Mouse (Mus musculus) cerebellum, adult (tissue): ENCODE measurements around the gene Adgrv1.

Experiments
- ATAC-seq: cut with Nextera tagmentation; 2 replicates; pipeline ENCODE4 v1.9.2; 2017; ENCODE audit warnings: mild to moderate bottlenecking, moderate library complexity, mixed read lengths; ENCODE audit not compliant: insufficient number of reproducible peaks, low FRiP score, low TSS enrichment

Adgrv1 gene

DNA sequence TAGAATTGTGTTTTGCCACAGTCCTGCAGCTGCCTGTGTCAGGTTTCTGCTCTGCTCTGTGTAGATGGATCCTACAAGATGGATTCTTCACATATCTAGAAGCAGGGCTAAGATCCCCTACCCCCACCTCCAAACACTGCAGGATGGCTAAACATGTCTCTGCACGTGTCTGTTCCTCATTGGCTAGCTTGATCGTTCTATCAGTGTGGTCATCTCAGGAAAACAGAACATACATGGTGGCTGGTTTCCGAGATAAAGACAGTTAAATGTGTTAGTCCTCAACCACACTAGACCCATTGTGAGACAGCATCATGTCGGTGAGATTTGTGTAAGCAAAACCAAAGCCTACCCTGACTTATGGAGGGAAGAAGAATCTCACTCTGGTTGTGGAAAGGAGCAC lies 456.1 kb downstream of the Adgrv1 start:
- no peak for ATAC-seq

DNA sequence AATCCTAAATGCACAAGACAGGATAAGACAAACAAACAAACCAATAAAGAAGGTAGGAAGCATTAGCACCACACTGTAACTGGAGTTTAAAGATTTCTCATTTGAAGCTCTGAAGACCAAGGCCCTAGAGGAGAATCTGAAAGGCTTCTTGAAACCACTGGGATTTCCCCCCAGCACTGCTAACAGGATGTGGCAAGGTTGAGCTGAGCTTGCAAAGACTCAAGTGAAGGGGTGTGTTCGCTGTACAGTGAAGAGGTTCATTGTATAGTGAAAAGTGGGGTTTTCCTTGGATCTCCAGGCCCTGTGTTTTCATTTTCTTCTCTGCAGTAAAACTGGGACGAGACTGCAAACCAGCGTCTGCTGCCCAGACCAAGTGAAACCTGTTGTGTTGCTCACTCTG lies 456.9 kb downstream of the Adgrv1 start:
- ATAC-seq = no peak

DNA sequence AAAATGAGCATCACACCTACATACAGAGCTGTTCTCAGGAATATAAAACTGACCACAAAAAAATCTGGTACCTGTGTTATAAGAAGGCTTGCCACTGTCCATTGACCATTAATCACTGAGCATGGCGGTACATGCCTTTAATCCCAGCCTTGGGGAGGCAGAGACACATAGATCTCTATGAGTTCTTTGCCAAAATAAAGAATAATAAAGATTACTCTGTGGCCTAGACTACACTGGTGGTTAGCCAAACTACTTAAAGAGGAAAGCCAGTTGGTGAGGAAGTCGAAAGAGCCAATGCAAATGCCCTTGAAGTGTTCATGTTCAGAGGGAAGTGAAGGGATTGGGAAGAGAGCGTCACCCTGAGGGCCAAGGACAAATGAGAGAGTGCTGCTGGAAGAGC lies 461.8 kb downstream of the Adgrv1 start:
- ATAC-seq = no peak

- no peak for ATAC-seq
Observed at GRCm38 (mm10) chr13:81167450-81167849, 465.5 kb downstream of the Adgrv1 start.

GRCm38 (mm10) chr13:81159808-81160207 lies 473.1 kb downstream of the Adgrv1 start:
- ATAC-seq = no peak

- peak; percentile 81 for ATAC-seq
Observed at GRCm38 (mm10) chr13:81155322-81155721, 477.6 kb downstream of the Adgrv1 start.

DNA sequence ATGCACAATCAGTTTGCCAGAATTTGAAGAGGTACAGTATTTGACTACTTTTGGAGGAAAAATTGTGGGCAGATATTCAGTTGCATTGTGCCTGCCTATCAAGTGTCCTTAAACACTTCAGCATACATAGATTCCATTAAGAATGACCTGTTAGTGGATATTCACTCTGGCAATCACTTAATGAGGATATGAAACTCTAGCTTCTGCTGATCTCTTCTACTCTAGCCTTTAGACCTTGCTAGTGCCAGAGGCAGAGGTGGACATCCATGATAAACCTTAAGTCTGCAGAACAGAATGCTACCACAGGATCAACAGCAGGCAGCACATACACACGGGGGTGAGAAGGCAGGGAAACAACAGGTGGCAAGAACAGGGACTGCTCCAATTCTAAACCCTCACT lies 488.5 kb downstream of the Adgrv1 start:
- ATAC-seq = no peak

DNA sequence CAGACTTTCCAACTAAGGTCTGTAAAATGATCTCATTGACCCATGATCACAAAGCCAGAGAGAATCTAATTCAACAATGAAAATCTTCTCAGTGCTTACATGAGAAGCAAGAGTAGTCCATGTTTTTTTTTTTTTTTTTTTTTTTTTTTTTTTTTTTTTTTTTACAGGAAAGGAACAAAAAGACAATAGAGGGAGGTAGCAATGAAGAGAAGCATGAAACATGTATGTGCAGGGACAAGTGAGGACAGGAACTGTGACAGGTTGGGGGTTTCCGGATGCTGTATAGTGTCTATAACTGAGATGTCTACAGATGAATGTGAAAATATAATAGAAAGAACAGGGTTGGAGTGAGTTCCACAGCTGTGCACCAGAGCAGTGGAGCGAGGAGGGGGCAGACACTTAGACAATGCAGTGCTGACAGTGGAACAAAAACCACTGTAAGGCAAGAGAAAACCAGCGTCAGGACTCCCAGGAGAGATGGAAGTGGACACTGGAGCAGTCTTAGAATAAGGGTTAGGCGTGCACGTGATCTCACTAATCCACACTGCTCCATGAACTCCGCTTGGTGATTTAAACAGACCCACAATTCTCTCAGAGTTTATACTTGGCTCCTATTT lies 490.6 kb downstream of the Adgrv1 start:
- no peak for ATAC-seq

DNA sequence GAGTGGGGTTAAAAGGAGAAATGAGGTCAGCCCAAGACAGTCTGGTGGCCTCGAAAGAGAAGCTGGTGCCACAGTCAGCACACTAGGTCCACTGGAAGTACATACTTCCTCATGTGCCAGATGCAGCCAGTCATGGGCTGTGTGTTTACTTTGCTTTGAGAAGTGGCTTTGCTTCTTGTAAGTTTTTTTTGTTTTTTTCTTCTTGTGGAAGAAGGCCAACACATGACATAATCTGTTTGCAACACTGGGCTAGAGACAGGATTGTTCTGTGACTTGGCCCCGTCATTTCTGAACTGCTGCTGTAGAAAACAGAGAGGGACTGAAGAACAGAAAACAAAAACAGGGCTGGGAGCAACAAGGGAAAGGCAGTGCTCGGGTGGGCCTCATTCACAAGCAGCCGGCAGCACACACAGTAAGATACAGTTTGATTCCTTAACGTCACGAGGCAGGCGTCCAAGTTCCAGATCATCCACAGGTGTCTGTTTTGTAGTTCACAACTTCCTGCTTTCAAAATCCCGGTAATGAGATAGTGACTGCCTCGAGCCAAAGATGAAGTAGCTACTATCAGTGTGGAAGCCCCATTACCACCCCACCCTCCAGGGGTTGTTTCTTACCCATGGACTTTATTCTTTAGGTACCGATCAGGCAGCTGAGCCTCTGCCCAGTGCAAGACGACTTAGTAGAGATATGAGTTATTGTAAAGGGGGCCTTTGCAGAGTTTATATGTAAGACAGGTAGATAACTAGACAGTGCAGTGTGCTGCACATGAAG lies 496.1 kb downstream of the Adgrv1 start:
- ATAC-seq = no peak

GRCm38 (mm10) chr13:81135953-81136352 lies 497.0 kb downstream of the Adgrv1 start:
- no peak for ATAC-seq

- ATAC-seq = no peak
Observed at GRCm38 (mm10) chr13:81134412-81134811, 498.5 kb downstream of the Adgrv1 start.

DNA sequence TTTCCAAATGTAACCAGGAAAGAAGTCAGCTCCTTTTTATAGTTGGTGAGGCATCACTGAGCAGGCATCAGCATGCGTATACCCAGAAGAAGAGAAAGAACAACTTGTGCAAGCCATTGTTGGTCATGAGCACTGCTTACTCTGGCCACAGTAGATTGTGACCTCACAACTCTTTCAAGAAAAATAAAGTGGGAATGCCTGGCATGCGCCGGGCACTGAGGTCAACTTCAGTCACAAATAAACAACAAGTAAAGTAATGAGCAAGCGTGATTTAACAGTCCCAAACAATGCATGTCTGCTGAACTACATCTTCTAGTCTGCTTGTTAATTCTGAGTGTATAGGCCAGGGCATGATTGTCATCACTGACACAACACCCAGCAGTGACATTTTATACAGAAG lies 499.6 kb downstream of the Adgrv1 start:
- ATAC-seq = no peak

DNA sequence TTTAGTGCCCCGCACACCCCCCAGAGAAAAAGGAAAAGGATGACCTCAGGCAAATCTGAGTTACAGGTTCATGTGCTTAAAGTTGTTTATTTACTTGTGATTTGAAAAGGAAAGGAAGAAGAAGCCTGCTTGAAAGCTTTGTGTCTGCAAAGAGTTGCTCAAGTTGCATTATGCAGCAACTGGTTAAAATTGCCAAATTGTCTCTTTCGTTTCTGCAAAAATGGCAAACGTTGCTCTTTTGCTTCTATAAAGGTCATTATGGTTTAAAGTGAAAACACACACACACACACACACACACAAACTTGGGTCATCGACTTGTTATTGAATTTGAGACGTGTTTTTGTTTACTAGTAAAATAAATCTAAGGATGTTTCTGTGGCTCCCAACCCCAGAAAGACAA lies 500.3 kb downstream of the Adgrv1 start:
- no peak for ATAC-seq

DNA sequence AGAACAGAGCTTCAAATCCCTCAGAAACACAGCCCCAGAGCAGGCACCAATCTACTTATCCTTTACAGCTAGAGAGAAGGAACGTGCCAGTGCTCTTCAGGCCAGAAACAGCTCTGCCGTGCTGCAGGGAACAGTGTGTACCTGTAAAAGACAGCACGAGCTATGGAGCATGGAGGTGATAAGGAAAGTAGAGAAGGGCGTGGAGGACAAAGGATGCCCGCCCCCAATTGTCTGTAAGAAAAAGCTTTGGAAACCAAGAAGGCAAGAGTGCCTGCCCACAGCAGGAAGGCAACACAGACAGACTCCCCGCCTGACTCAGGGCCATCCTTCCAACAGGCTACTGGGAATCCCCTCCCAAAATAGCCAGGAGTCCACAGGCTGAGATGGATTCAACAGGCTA lies 501.1 kb downstream of the Adgrv1 start:
- no peak for ATAC-seq

DNA sequence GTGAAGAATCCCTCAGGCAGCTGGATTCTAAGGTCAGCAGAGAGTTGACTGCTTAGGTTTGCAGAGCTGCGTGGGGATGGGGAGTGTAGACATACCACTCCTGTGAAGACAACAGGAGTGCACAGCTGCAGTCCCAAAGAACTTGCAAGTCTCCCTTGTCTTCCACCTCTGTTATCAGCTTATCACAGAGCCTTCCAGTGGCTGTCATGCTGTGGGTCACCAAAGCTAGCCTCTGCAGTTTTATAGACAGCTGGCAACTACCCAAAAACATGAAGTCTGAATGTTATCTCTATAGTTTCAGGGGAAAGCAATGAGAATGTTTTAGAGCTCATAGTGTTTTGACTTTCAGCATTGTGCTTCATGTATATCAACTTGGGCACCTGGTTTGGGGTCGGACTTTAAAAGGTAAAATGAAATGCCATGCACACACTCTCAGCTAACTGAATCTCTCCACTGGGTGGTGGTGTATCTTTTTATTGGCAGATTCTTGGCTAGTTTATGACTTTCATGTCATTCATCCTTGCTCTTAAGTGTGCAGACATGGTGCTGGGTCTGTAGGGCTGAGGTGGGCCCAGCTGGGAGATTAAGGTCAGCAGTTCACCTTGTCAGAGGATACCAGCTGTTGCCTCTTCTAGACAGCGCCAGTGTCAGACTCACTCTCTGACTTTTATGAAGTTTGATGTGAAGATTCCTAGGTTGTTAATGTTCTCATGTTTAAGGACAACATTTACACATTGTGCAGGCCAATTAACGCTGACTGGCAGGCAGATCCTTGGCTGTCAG lies 502.0 kb downstream of the Adgrv1 start:
- no peak for ATAC-seq

GRCm38 (mm10) chr13:81125846-81126245 lies 507.1 kb downstream of the Adgrv1 start:
- no peak for ATAC-seq

DNA sequence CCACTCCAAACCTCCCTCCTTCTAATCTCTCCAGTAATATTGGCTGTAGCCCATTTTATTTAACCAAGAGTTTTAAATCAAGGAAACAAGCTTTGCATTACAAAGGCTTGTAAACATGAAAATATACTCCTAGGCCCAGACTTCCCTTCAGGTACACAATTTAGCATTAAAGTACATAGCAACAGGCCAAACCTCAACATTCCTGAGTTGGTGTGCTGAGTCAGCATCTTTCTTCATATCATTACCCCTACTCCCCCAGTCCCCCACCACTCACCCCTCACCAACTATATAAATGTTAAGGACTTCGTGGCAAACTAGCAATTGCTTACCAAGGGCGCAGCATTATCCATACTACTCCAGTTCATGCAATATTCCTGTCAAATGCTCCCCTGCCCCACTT lies 510.7 kb downstream of the Adgrv1 start:
- no peak for ATAC-seq

DNA sequence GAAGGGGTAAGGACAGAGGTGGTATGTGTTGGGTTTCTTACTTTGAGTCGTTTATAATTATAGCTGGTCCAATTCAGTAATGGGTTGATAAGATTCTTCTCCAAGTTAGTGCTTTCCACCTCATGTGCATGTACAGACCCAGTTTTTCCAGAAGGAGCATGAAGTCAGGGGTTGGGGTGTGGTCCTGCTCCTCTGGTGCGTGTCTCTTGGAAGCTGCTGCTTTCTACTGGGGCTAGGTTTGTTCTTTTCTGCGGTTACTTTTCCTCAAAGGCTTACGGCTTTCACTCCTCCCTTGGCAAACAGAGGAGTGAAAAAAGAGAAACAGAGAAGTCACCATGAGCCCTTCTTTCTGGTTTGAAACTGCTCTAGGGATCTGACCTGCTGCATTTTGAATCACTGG lies 522.5 kb downstream of the Adgrv1 start:
- ATAC-seq = no peak

GRCm38 (mm10) chr13:81109676-81110075 lies 523.3 kb downstream of the Adgrv1 start:
- no peak for ATAC-seq

DNA sequence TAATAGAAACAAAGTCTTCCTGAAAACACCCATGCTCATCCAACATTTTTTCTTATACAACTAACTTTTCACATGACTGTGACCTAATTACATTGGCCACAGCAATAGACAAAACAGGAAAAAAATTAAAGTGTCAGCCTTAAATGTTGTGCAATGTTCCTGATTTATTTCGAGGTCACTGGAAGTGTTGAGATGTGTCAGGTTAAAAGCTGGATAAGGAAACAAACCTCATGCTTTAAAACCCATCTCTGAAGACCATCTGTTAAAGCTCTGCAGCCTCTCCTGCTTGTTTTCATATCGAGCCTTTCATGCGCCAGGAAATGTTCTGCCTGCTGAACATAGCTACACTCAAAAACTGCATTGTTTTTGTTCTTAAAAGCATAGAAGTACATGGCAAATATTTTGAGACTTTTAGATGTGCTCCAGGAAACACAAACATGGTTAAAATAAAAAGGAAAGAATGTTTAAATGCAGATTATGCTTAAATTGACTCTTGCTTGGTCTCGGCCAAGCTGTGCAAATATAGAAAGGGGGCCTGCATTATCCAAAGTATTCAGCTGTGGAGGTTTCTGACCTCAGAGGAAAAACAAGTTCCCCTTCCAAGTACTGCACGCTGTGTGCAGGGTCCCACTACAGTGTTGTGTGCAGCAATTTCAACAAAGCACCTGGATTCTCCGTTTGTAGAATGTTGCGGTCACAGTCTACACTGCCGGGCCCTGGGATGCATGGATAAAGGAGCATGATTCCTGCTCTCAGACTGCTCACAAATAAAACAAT lies 524.2 kb downstream of the Adgrv1 start:
- ATAC-seq = no peak

- ATAC-seq = no peak
Observed at GRCm38 (mm10) chr13:81107436-81107835, 525.5 kb downstream of the Adgrv1 start.
